Mouse (Mus musculus): ENCODE measurements around the gene Pramel1.
"Not testable (repeated sequence)": the region's sequence is repeated elsewhere in the genome, so short reads cannot be mapped to it uniquely, and the experiment has no call there.

Pramel1 gene

GRCm38 (mm10) chr4:143394181-143394580 lies at the start of gene Pramel1:
Pramel1 (plus strand) TSS chr4:143394428.
- no peak for DNase-seq (ENCODE audit: low spot score)

GRCm38 (mm10) chr4:143345491-143345890 lies 48.7 kb upstream of the Pramel1 start:
- DNase-seq (ENCODE audit: low spot score): not testable (repeated sequence)

- no peak for DNase-seq (ENCODE audit: low spot score)
These were observed 45.5 kb upstream of the Pramel1 start for GRCm38 (mm10) chr4:143348678-143349077.

GRCm38 (mm10) chr4:143349484-143349906 lies 44.7 kb upstream of the Pramel1 start, which contains the start of gene Lrrc38:
Lrrc38 (plus strand) TSS chr4:143349757.
- DNase-seq (ENCODE audit: low spot score): no peak

GRCm38 (mm10) chr4:143350047-143351015 lies 43.9 kb upstream of the Pramel1 start:
- no peak for DNase-seq (ENCODE audit: low spot score)

GRCm38 (mm10) chr4:143352301-143352700 lies 41.9 kb upstream of the Pramel1 start:
- DNase-seq (ENCODE audit: low spot score): no peak

- no peak for DNase-seq (ENCODE audit: low spot score)
These were observed 32.7 kb upstream of the Pramel1 start for GRCm38 (mm10) chr4:143361520-143361919.

- no peak for DNase-seq (ENCODE audit: low spot score)
These were observed 27.7 kb upstream of the Pramel1 start for GRCm38 (mm10) chr4:143366415-143367041.

- DNase-seq (ENCODE audit: low spot score): no peak
These were observed 14.7 kb upstream of the Pramel1 start for GRCm38 (mm10) chr4:143379480-143379879.

GRCm38 (mm10) chr4:143379931-143380715 lies 14.1 kb upstream of the Pramel1 start:
- no peak for DNase-seq (ENCODE audit: low spot score)

- peak; percentile 37 for DNase-seq (ENCODE audit: low spot score)
These were observed 13.6 kb upstream of the Pramel1 start for GRCm38 (mm10) chr4:143380716-143381004.

GRCm38 (mm10) chr4:143382163-143382562 lies 12.1 kb upstream of the Pramel1 start:
- no peak for DNase-seq (ENCODE audit: low spot score)

GRCm38 (mm10) chr4:143383646-143384045 lies 10.6 kb upstream of the Pramel1 start:
- DNase-seq (ENCODE audit: low spot score): no peak

GRCm38 (mm10) chr4:143388955-143389702 lies 5.1 kb upstream of the Pramel1 start:
- peak; percentile 30 for DNase-seq (ENCODE audit: low spot score)

GRCm38 (mm10) chr4:143411566-143412218 lies 17.5 kb downstream of the Pramel1 start:
- DNase-seq (ENCODE audit: low spot score): peak; percentile 6

- DNase-seq (ENCODE audit: low spot score): peak; percentile 79
These were observed 18.2 kb downstream of the Pramel1 start, which contains the start of gene Pramef8 for GRCm38 (mm10) chr4:143412219-143413092. Pramef8 (plus strand) TSS chr4:143412426.

- DNase-seq (ENCODE audit: low spot score): no peak
These were observed 19.4 kb downstream of the Pramel1 start for GRCm38 (mm10) chr4:143413621-143414020.

- DNase-seq (ENCODE audit: low spot score): no peak
These were observed 19.9 kb downstream of the Pramel1 start for GRCm38 (mm10) chr4:143414121-143414520.

- DNase-seq (ENCODE audit: low spot score): not testable (repeated sequence)
These were observed 32.5 kb downstream of the Pramel1 start for GRCm38 (mm10) chr4:143426770-143427169.

All from urinary bladder, postnatal 25 days (tissue).